Mouse (Mus musculus) frontal cortex, postnatal 10 days (tissue): Measurements from ENCODE around the gene Epb41l3.

Experiments
- DNase-seq, 2 experiments: peaks; one replicate each; pipeline ENCODE4 v3.0.0; 2022; ENCODE audit warnings: low spot score in 2 of 2, mixed read lengths in 1 of 2

Epb41l3 gene

DNA sequence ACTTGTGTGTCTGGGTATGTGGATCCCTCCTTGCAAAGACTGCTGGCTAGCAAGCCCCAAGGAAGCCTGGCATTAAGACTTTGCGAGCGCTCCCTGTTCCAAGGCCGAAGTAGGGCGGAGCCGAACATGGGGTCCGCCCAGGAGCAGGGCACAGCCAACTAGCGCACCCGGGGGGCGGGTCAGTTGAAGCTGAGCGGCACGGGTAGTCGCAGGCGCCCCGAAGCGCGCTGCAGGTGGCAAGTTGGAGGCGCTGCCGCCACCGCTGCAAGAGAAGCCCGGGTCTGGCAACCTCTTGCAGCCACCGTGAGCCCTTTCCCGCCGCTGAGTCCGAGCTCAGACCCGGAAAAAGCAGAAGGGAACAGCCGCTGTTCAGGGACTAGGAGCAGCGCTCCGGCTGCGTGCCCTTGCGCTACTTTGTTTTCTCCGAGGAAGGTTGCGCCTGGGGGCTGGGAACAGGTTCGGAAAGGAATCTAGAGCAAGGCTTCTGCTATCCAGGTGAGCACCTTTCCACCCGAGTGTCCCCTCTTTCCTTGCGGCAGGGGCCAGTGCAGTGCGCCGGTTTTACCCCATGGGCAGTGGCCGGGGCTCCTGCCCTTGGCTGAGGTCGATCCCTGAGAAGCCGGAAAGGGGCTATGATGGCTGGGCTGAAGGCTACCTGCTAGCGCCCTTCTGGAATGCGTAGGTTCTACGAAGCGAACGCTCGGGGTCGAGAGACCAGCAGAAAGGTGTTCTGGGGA lies at the start of gene Epb41l3:
Gene Epb41l3 (plus strand): TSS at position 183 of the 737 bp plus-strand sequence.
- peak; percentile 75 to 84 for DNase-seq

GRCm38 (mm10) chr17:69038760-69039675 lies 36.5 kb upstream of the Epb41l3 start:
- DNase-seq, result no peak

DNA sequence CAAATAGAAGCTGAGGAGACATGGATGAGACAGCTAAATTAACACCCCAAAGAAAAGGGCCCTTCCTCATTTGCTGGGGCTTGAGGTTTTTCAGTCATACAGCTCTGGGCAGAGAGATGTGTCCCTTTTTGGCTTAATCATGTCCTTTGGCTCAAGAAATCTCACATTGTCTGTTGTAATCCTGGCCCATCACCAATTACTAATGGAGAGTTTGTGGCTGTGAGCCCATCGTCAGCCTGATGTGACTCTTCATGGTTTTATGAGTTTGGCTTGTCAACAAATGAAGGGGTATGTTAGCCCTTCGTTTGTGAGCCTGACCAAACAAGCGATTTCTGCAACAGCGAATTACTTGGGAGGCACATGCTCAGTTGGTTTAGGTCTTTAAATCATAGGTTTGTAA lies 34.0 kb upstream of the Epb41l3 start:
- no peak for DNase-seq

DNA sequence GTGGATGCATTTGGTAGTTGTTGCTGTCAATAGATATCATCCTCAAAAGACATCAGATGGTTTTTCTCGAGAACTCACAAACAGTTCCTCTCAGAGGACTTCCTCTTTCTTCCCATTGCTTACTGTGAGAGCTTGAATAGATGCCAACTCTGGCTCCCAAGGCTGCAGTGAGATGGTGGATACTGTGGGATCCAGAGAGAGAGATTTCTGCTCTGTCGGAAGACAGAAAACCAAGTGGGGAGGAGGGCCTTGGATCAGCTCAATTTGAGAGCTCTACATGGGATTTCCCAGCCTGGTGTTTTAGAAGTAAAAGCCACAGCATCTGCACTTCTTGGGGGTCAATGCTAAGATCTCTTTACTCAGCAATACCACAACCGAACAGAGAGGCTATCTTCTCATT lies 26.7 kb upstream of the Epb41l3 start:
- no peak for DNase-seq

DNA sequence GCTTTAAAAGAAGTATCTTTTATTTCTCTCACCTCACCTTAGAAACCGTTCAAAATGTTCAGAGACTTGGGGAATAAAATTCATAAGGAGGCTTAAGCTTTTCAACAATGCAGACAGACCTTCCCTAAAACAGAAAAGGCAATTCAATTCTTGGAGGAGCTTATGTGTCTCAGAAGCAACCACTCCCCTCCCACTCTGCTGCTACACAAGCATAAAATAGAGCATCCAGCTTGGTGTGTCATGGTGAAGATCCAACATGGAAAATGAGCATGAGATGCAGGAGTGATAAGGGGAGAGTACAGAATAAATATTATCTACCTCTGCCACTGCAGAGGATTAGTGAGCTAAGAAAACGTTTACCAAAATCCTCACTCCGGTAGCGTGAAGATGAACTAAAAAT lies 21.5 kb upstream of the Epb41l3 start:
- DNase-seq, result no peak

- DNase-seq, result no peak
Measured at GRCm38 (mm10) chr17:69059760-69060159, 15.7 kb upstream of the Epb41l3 start.

- DNase-seq, result no peak
Measured at GRCm38 (mm10) chr17:69060388-69060787, 15.1 kb upstream of the Epb41l3 start.

DNA sequence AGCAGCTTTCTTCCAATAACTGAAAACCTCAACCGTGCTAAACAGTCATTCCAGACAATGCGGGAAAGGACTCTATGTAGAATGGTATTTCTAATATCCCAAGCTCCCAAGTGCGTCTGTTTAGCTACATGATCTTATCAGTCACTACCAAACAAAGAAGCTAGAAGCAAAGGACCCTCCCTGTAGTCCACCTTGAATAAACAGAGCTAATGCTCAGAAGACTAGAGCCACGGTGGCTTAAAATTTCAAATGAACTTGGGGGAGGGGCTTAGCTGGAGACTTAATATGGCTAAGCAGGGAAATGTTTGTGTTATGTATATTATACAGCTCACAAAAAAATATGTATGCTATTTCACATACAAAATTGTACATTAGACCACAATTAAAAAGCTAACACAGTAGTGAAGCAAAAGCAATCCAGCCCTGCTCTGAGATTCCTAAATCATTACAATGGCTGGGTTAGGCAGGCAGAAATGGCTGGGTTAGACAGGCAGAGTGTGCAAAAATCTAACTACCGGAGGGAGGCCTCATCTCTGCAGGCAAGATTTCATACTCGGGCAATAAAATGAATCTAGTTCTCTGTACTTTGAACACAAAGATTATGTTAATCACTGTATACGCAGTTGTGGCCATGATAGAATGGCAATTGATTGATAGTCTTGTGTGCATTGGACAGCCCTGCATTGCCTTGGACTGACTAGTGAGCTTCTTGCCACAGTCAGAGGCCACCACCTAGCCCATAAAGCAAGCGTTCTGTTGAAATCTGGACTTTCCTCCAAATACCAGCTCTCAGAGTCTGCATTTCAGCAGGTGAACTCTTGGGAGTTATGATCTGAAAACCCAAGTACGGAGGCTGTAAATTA lies 13.4 kb upstream of the Epb41l3 start:
- no peak for DNase-seq

DNA sequence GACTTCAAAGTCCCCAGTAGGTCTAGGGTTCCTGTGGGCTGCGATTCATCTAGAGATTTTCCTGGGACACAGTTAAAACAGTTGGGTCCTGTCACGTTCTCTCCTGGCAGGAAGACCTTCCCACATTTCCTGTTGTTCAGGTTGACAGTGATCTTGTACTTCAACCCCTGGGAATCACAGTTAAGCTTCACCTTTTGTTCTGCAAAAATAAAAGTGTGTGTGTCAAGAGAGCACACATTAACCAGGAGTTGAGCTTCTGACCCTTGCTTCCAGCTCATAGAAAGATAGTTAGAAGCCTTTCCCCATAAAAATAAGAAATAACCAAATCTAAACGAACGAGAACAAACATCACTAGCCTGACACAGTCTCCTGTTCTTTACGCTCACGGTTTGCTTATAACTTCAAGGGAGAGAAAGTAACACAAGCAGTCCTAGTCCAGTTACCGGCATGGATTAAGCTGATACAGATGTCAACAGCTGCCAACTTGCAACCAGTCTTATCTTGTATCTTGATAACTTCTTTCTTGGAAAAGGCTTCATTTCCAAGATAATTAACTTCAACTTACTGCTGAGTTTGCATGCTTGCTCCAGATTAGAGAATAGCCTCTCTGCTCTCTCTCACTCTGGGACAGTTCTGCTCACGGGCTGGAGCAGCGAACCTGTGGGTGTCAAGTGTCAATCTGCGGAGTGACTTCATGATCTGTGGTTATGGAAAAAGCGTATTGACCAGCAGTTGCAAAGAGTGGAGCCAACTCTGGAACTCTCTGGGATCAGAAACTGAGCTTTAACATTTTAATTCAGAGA lies 7.3 kb upstream of the Epb41l3 start:
- DNase-seq, result no peak

- no peak for DNase-seq
Measured at GRCm38 (mm10) chr17:69074095-69074494, 1.4 kb upstream of the Epb41l3 start.

DNA sequence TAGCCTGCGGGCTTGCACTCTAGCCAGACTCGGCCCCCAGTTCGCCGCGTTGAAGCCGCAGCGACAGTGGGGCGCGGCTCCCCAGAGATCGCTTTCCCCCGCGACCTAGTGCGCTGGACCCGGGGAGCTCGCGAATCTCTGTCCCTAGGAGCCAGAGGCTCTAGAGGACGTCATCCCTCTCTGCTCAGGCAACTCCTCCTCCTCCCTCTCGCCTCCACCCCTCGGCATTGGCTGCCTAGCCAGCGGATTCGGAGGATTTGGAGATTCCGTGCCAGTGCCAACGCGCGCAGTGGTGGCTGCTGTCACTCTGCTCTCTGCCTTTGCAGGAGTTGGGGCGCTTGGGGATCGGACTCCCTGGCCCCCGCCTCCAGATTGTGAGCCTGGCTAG lies 749 bp downstream of the Epb41l3 start:
- DNase-seq, result peak; percentile 56 to 69

GRCm38 (mm10) chr17:69076747-69077543 lies 1.5 kb downstream of the Epb41l3 start:
- peak in 1 of 2 experiments; percentile 16 for DNase-seq

- DNase-seq, result no peak
Measured at GRCm38 (mm10) chr17:69077544-69077920, 2.0 kb downstream of the Epb41l3 start.

- no peak for DNase-seq
Measured at GRCm38 (mm10) chr17:69082316-69082715, 6.8 kb downstream of the Epb41l3 start.

- DNase-seq, result no peak
Measured at GRCm38 (mm10) chr17:69091618-69092017, 16.1 kb downstream of the Epb41l3 start.

DNA sequence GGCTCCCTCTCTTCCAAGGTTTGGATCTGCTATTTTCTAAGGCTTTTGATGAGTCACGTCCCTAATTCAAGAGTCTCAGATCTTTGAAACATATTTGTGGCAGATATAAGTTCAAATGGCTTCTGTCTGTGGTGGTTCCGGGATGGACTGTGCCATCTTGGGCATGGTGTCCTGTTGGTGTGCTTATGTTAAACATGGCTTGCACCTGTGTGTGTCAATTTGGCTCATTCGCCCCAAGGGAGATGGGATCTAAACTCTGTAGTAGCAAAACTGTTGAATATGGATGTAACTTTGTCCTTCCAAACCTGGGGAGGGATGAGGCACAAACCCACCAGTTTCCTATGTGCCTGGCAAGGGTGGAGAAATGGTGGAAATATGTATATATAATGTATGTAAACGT lies 21.6 kb downstream of the Epb41l3 start:
- no peak for DNase-seq

DNA sequence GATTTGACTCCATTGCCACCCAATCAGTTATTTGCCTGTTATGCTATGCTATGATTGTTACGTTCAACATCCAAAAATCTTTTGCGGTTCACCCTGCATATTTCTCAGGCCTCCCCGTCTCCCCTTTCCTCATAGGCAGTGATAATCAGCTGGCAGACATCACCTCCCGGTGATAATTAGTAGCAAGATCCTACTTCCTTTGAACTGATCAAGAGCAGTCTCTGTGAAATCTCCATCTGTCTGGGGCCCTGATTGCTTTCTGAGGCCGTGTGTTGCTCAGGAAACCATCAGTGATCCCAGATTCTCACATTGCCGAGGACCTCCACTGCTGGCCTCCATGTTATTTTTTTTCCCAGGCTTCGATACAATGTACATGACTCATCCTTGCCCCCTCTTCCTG lies 22.5 kb downstream of the Epb41l3 start:
- DNase-seq, result no peak

- no peak for DNase-seq
Measured at GRCm38 (mm10) chr17:69103326-69103725, 27.8 kb downstream of the Epb41l3 start.

DNA sequence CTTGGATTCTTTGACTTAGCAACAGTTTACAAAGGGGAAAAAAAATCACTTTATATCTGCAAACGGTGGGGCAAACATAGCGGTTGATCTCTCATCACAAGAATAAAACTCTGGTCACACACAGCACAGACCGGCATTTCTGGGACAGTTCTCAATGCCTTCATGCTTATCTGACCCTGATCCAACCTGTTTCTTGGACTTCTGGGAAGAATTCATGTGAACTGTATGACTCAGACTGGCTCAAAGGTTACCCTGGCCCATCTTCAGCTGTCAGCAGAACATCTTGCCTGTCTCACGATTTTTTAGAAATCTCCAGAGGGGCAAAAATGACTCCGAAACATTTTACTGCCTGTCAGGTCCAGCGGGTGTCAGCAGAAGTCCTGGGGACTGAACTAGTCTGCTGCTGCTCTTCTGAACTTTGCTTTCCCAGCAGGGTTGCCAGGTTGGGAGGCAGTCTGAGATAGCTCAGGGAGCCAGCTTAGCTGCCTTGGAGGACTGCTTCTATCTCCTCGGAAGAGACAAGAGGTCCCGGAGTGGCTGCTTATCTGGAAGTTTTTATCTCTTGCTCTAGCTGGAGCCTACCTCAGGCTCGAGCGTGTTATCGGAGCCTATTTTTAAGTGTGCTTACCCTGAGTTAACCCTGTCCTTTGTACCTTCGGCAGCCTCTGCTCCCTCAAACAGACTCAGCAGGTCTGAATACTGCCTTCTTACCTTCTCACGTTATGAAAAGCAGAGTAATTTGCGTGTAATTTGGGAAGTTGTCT lies 29.7 kb downstream of the Epb41l3 start:
- no peak for DNase-seq
